Mouse (Mus musculus) mature B cell (primary cell): Measurements from ENCODE around the gene Timm10b.

Source experiments
- in situ Hi-C: fragments of 300-500 bp; cut with MboI; formaldehyde crosslinking; loops from 2 replicates; pipeline ENCODE4 v1.14.3; 2019

Gene Timm10b

GRCm38 (mm10) chr7:105640894-105641255 lies 1.0 kb downstream of the Timm10b start:
- in situ Hi-C loops, result loop anchor here (5.0 kb wide), 1 partner anchor 91 kb away; no protein-coding TSS in a partner anchor

GRCm38 (mm10) chr7:105641936-105642335 lies 2.1 kb downstream of the Timm10b start:
- in situ Hi-C loops, result loop anchor here (5.0 kb wide), 1 partner anchor 90 kb away; no protein-coding TSS in a partner anchor

- in situ Hi-C loops, result no loop called here
Measured at GRCm38 (mm10) chr7:105650639-105651435, 11.0 kb downstream of the Timm10b start, which contains the start of gene Dnhd1. Dnhd1 (plus strand) TSS chr7:105650827.

GRCm38 (mm10) chr7:105685541-105686197 lies 45.8 kb downstream of the Timm10b start:
- in situ Hi-C loops, result no loop called here

- in situ Hi-C loops, result no loop called here
Measured at GRCm38 (mm10) chr7:105690875-105691274, 51.0 kb downstream of the Timm10b start.
